Mouse (Mus musculus) intestine, embryonic 15.5 days (tissue): ENCODE measurements around the gene Hnrnpu. TPM values are rescaled to one million over a fixed set of nuclear protein-coding genes. Genes with fewer than 3 reads are reported as not detected.
"Not testable (repeated sequence)": the region's sequence is repeated elsewhere in the genome, so short reads cannot be mapped to it uniquely, and the experiment has no call there.

Experiments
- ATAC-seq: fragments of 200-750 bp; cut with Nextera tagmentation; 2 replicates; pipeline ENCODE4 v1.8.0; 2017; ENCODE audit warnings: moderate TSS enrichment, moderate library complexity
- H3K27ac ChIP-seq: fragments of 300-500 bp; sonication (generic); 2 replicates; pipeline ENCODE4 v1.5.1; 2015; ENCODE audit warnings: mild to moderate bottlenecking, inconsistent platforms
- H3K27me3 ChIP-seq: fragments of 300-500 bp; sonication (generic); replicated peaks from 2 replicates; pipeline ENCODE4 v1.6.1; 2015; ENCODE audit warnings: inconsistent platforms
- H3K36me3 ChIP-seq: fragments of 300-500 bp; sonication (generic); 2 replicates; pipeline ENCODE4 v1.6.1; 2015; ENCODE audit warnings: inconsistent platforms
- H3K4me1 ChIP-seq: fragments of 300-500 bp; sonication (generic); replicated peaks from 2 replicates; pipeline ENCODE4 v1.6.1; 2015; ENCODE audit warnings: inconsistent platforms
- H3K4me2 ChIP-seq: fragments of 300-500 bp; sonication (generic); replicated peaks from 2 replicates; pipeline ENCODE4 v1.6.1; 2015; ENCODE audit warnings: mild to moderate bottlenecking, inconsistent platforms
- H3K4me3 ChIP-seq: fragments of 300-500 bp; sonication (generic); replicated peaks from 2 replicates; pipeline ENCODE4 v1.5.1; 2015; ENCODE audit warnings: inconsistent platforms
- H3K9ac ChIP-seq: fragments of 300-500 bp; sonication (generic); 2 replicates; pipeline ENCODE4 v1.6.1; 2015; ENCODE audit warnings: inconsistent platforms
- H3K9me3 ChIP-seq: fragments of 300-500 bp; sonication (generic); 2 replicates; pipeline ENCODE4 v1.6.1; 2016; ENCODE audit warnings: inconsistent platforms
- WGBS: fragments of 180-500 bp; shearing (Covaris S2); methylation state at CpG from one replicate; pipeline ENCODE4 v1.1.7; 2015; 5-methylcytosine and 5-hydroxymethylcytosine counted together
- polyA plus RNA-seq: library from polyadenylated mRNA; unstranded; fragments of >200 nt; fragmentation: Nextera tagmentation; extraction: Ambion mirVana; gene quantifications from 2 replicates; pipeline ENCODE4 v1.2.1, GENCODE M21; 2015

Gene Hnrnpu
- polyA plus RNA-seq, 1 experiment from 2014 or later, result 379 TPM

GRCm38 (mm10) chr1:178320038-178320722, 17.4 kb downstream of the Hnrnpu start:
- no peak for ATAC-seq
- WGBS, result 14% methylated on average over 8 of the region's 8 CpGs
- H3K36me3 ChIP-seq, result peaks cover 14% of the 10 kb centered on the region; the same call in 1 of the 2 replicates

GRCm38 (mm10) chr1:178319295-178320037, 18.1 kb downstream of the Hnrnpu start:
- Histone ChIP-seq H3K9ac (peak overlapping the region; percentile 88), H3K4me2 (peak overlapping the region; percentile 65), H3K4me1 (peaks cover 12% of the 10 kb centered on the region), H3K27me3 (no peaks in the 10 kb centered on the region), H3K27ac (peak overlapping the region; percentile 98), H3K4me3 (peak overlapping the region; percentile 54), H3K9me3 (no peaks in the 10 kb centered on the region), H3K36me3 (peaks cover 7% of the 10 kb centered on the region; the same call in 1 of the 2 replicates)
- peak; percentile 32 for ATAC-seq
- WGBS, result 1% methylated on average over 12 of the region's 12 CpGs

More at GRCm38 (mm10) chr1:178320038-178320722, 17.4 kb downstream of the Hnrnpu start:
- no peaks in the 10 kb centered on the region for H3K9me3 ChIP-seq
- peak overlapping the region; percentile 88 for H3K9ac ChIP-seq
- H3K27me3 ChIP-seq, result no peaks in the 10 kb centered on the region
- peak overlapping the region; percentile 98 for H3K27ac ChIP-seq
- peaks cover 12% of the 10 kb centered on the region for H3K4me1 ChIP-seq
- peak overlapping the region; percentile 65 for H3K4me2 ChIP-seq
- peak overlapping the region; percentile 54 for H3K4me3 ChIP-seq

GRCm38 (mm10) chr1:178318389-178319184, 19.0 kb downstream of the Hnrnpu start, which contains the start of gene Cox20:
Gene Cox20 (plus strand): TSS chr1:178319130.
- Histone ChIP-seq H3K9ac (peak within 1 kb of the TSS; percentile 88), H3K4me1 (peaks cover 12% of the 10 kb centered on the region), H3K27ac (peak within 1 kb of the TSS; percentile 98), H3K4me3 (peak within 1 kb of the TSS; percentile 54), H3K27me3 (no peaks in the 10 kb centered on the region), H3K9me3 (no peaks in the 10 kb centered on the region), H3K4me2 (peak within 1 kb of the TSS; percentile 65), H3K36me3 (peaks cover 7% of the 10 kb centered on the region; the same call in 1 of the 2 replicates)
- WGBS, result under 1% methylated on average over 82 of the region's 83 CpGs
- peak; percentile 95 for ATAC-seq

GRCm38 (mm10) chr1:178318002-178318388, 19.6 kb downstream of the Hnrnpu start:
- H3K4me3 ChIP-seq, result peak overlapping the region; percentile 54
- H3K9ac ChIP-seq, result peak overlapping the region; percentile 88
- H3K36me3 ChIP-seq, result peaks cover 4% of the 10 kb centered on the region; the same call in 1 of the 2 replicates
- peak; percentile 73 for ATAC-seq
- no peaks in the 10 kb centered on the region for H3K27me3 ChIP-seq
- H3K27ac ChIP-seq, result peak overlapping the region; percentile 98
- peaks cover 12% of the 10 kb centered on the region for H3K4me1 ChIP-seq
- peak overlapping the region; percentile 65 for H3K4me2 ChIP-seq
- H3K9me3 ChIP-seq, result no peaks in the 10 kb centered on the region
- under 1% methylated on average over 17 of the region's 17 CpGs for WGBS

- no peaks in the 10 kb centered on the region for H3K9me3 ChIP-seq
- H3K36me3 ChIP-seq, result no peaks in the 10 kb centered on the region
- peak overlapping the region; percentile 88; the same call in 1 of the 2 replicates for H3K9ac ChIP-seq
- WGBS, result 39% methylated on average over 10 of the region's 10 CpGs
- no peaks in the 10 kb centered on the region for H3K27me3 ChIP-seq
- no peak for ATAC-seq
- peak overlapping the region; percentile 98; the same call in 1 of the 2 replicates for H3K27ac ChIP-seq
- peaks cover 12% of the 10 kb centered on the region for H3K4me1 ChIP-seq
- peak overlapping the region; percentile 65 for H3K4me2 ChIP-seq
- peak overlapping the region; percentile 54 for H3K4me3 ChIP-seq
Observed at GRCm38 (mm10) chr1:178317275-178318001, 20.2 kb downstream of the Hnrnpu start.

GRCm38 (mm10) chr1:178314236-178314635, 23.4 kb downstream of the Hnrnpu start:
- H3K4me1 ChIP-seq, result 0 out of 2 replicates have a peak, but pooled peaks cover 2% of the 10 kb centered on the region
- no peak for ATAC-seq
- H3K27ac ChIP-seq, result no peak overlapping the region
- H3K36me3 ChIP-seq, result no peaks in the 10 kb centered on the region
- H3K4me2 ChIP-seq, result no peak overlapping the region
- no peaks in the 10 kb centered on the region for H3K27me3 ChIP-seq
- H3K9ac ChIP-seq, result no peak overlapping the region
- no peak overlapping the region for H3K4me3 ChIP-seq
- H3K9me3 ChIP-seq, result no peaks in the 10 kb centered on the region
- 89% methylated on average over 2 of the region's 2 CpGs for WGBS

- 88% methylated on average over 1 of the region's 1 CpGs for WGBS
- H3K9me3 ChIP-seq, result no peaks in the 10 kb centered on the region
- H3K36me3 ChIP-seq, result no peaks in the 10 kb centered on the region
- no peak overlapping the region for H3K4me2 ChIP-seq
- no peak overlapping the region for H3K4me3 ChIP-seq
- no peaks in the 10 kb centered on the region for H3K27me3 ChIP-seq
- no peak overlapping the region for H3K27ac ChIP-seq
- no peak for ATAC-seq
- H3K4me1 ChIP-seq, result 0 out of 2 replicates have a peak, but pooled peaks cover 2% of the 10 kb centered on the region
- no peak overlapping the region for H3K9ac ChIP-seq
Observed at GRCm38 (mm10) chr1:178313039-178313597, 24.5 kb downstream of the Hnrnpu start.

- Histone ChIP-seq H3K27me3 (no peaks in the 10 kb centered on the region), H3K27ac (no peak overlapping the region), H3K9me3 (no peaks in the 10 kb centered on the region), H3K4me1 (no peaks in the 10 kb centered on the region), H3K4me2 (no peak overlapping the region), H3K9ac (no peak overlapping the region), H3K36me3 (no peaks in the 10 kb centered on the region), H3K4me3 (no peak overlapping the region)
- WGBS, result 72% methylated on average over 1 of the region's 1 CpGs
- ATAC-seq, result no peak
Observed at GRCm38 (mm10) chr1:178310128-178310527, 27.5 kb downstream of the Hnrnpu start.

- Histone ChIP-seq H3K36me3 (no peaks in the 10 kb centered on the region), H3K9me3 (no peaks in the 10 kb centered on the region), H3K4me3 (no peak overlapping the region), H3K27ac (no peak overlapping the region), H3K9ac (no peak overlapping the region), H3K4me1 (no peaks in the 10 kb centered on the region), H3K27me3 (no peaks in the 10 kb centered on the region), H3K4me2 (no peak overlapping the region)
- WGBS, result 52% methylated on average over 2 of the region's 2 CpGs
- no peak for ATAC-seq
Observed at GRCm38 (mm10) chr1:178309487-178309886, 28.1 kb downstream of the Hnrnpu start.

- Histone ChIP-seq H3K9me3 (no peaks in the 10 kb centered on the region), H3K36me3 (no peaks in the 10 kb centered on the region), H3K4me3 (no peak overlapping the region), H3K27ac (no peak overlapping the region), H3K4me2 (no peak overlapping the region), H3K27me3 (no peaks in the 10 kb centered on the region), H3K9ac (no peak overlapping the region), H3K4me1 (no peaks in the 10 kb centered on the region)
- WGBS, result 34% methylated on average over 3 of the region's 3 CpGs
- no peak for ATAC-seq
Observed at GRCm38 (mm10) chr1:178303425-178303824, 34.2 kb downstream of the Hnrnpu start.

- WGBS, result 94% methylated on average over 2 of the region's 2 CpGs
- H3K27ac ChIP-seq, ATAC-seq, H3K4me3 ChIP-seq, H3K9me3 ChIP-seq, H3K36me3 ChIP-seq, H3K4me1 ChIP-seq, H3K4me2 ChIP-seq, H3K9ac ChIP-seq, H3K27me3 ChIP-seq: not testable (repeated sequence)
Observed at GRCm38 (mm10) chr1:178301261-178301660, 36.3 kb downstream of the Hnrnpu start.
